Mouse (Mus musculus) stomach, embryonic 14.5 days (tissue): ENCODE results near the gene Rsph4a. TPM values are rescaled to one million over a fixed set of nuclear protein-coding genes. Genes with fewer than 3 reads are reported as not detected.
"Not testable (repeated sequence)": the region's sequence is repeated elsewhere in the genome, so short reads cannot be mapped to it uniquely, and the experiment has no call there.

Experiments
- ATAC-seq: fragments of 200-750 bp; cut with Nextera tagmentation; 2 replicates; pipeline ENCODE4 v1.8.0; 2017; ENCODE audit warnings: low read depth, moderate TSS enrichment; ENCODE audit not compliant: insufficient number of reproducible peaks, insufficient read depth, low FRiP score
- H3K27ac ChIP-seq: fragments of 300-500 bp; sonication (generic); 2 replicates; pipeline ENCODE4 v1.5.1; 2014; ENCODE audit warnings: mild to moderate bottlenecking, low read length, moderate library complexity, mixed read lengths
- H3K27me3 ChIP-seq: fragments of 300-500 bp; sonication (generic); 2 replicates; pipeline ENCODE4 v1.6.1; 2014; ENCODE audit warnings: low read length, control low read depth, mixed read lengths; ENCODE audit not compliant: control insufficient read depth, insufficient read depth
- H3K36me3 ChIP-seq: fragments of 300-500 bp; sonication (generic); 2 replicates; pipeline ENCODE4 v1.6.1; 2014; ENCODE audit warnings: mild to moderate bottlenecking, control low read depth, low read length, moderate library complexity, mixed read lengths; ENCODE audit not compliant: control insufficient read depth, insufficient read depth
- H3K4me1 ChIP-seq: fragments of 300-500 bp; sonication (generic); 2 replicates; pipeline ENCODE4 v1.6.1; 2014; ENCODE audit warnings: low read length, control low read depth, mixed read lengths; ENCODE audit not compliant: control insufficient read depth, insufficient read depth
- H3K4me2 ChIP-seq: fragments of 300-500 bp; sonication (generic); replicated peaks from 2 replicates; pipeline ENCODE4 v1.6.1; 2014; ENCODE audit warnings: low read depth, low read length, control low read depth
- H3K4me3 ChIP-seq: fragments of 300-500 bp; sonication (generic); 2 replicates; pipeline ENCODE4 v1.5.1; 2014; ENCODE audit warnings: low read depth, low read length, control low read depth
- H3K9ac ChIP-seq: fragments of 300-500 bp; sonication (generic); replicated peaks from 2 replicates; pipeline ENCODE4 v1.6.1; 2014; ENCODE audit warnings: low read depth, mild to moderate bottlenecking, control low read depth, low read length, moderate library complexity, mixed read lengths
- H3K9me3 ChIP-seq: fragments of 300-500 bp; sonication (generic); 2 replicates; pipeline ENCODE4 v1.6.1; 2016; ENCODE audit warnings: low read depth, low read length, control low read depth; ENCODE audit not compliant: control insufficient read depth
- WGBS: fragments of 180-500 bp; shearing (Covaris S2); extraction: QIAGEN DNeasy Blood & Tissue Kit; methylation state at CpG from one replicate; pipeline ENCODE4 v1.1.7; 2014; 5-methylcytosine and 5-hydroxymethylcytosine counted together
- polyA plus RNA-seq: library from polyadenylated mRNA; unstranded; fragments of >200 nt; fragmentation: Nextera tagmentation; extraction: Ambion mirVana; gene quantifications from 2 replicates; pipeline ENCODE4 v1.2.1, GENCODE M21; 2014

Gene Rsph4a
- polyA plus RNA-seq, result 0.14 TPM in 1 of 2 replicates, not detected in the other

DNA sequence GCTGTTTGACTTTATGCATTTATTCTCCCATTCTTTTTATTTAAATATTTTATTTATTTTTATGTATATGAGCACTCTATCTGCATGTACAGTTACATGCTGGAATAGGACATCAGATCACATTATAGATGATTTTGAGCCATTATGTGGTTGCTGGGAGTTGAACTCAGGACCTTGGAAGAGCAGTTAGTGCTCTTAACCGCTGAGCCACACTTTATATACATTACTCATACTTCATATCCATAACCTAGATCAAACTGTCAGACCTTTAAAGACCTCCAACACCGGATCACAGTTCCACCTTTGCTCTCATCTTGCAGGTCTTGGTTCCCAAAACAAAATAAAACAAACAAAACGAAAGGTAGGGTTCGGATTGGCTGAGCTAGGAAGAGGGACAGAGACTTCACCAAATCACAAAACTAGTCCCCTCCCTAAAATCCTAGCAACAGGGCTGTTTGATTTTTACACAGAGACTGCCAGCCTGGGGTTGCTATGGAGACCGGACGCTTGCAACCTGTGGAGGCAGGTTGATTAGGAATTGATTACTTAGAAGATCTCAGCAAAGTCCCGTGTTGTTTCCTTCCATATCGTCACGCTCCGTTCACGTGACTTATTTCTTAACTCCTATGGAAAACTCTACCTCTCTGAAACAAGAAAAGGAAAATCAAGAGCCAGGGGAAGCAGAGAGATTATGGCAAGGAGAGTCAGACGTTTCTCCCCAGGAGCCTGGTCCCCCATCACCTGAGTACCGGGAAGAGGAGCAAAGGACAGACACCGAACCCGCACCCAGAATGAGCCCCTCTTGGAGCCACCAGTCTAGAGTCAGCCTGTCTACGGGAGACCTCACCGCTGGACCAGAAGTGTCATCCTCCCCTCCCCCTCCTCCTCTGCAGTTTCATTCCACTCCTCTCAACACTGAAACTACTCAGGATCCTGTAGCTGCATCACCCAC lies at the start of gene Rsph4a:
TSS of gene Rsph4a (plus strand) at position 582 of the 952 bp plus-strand sequence.
- Histone ChIP-seq H3K27me3 (no peaks in the 10 kb centered on the region), H3K4me1 (no peaks in the 10 kb centered on the region), H3K9ac (no peak within 1 kb of the TSS), H3K4me3 (peak within 1 kb of the TSS; percentile 32), H3K4me2 (peak within 1 kb of the TSS; percentile 66), H3K9me3 (no peaks in the 10 kb centered on the region), H3K36me3 (no peaks in the 10 kb centered on the region), H3K27ac (no peak within 1 kb of the TSS)
- WGBS, result 6% methylated on average over 17 of the region's 17 CpGs
- peak; percentile 97 for ATAC-seq

DNA sequence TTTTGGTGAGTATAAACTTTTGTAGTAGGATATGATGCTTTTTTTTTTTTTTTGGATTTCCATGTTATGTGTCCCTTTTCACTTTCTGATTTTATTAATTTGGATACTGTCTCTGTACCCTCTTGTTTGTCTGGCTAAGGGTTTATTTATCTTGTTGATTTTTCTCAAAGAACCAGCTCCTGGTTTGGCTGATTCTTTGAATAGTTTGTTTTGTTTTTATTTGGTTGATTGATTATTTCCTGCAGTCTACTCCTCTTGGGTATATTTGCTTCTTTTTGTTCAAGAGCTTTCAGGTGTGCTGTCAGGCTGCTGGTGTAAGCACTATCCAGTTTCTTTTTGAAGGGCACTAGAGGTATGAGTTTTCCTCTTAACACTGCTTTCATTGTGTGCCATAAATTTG lies 47.5 kb upstream of the Rsph4a start, which contains the start of gene Sult3a1:
TSS of gene Sult3a1 (plus strand) at position 301 of the 400 bp plus-strand sequence.
- Histone ChIP-seq H3K9me3 (no peaks in the 10 kb centered on the region), H3K27ac (no peak within 1 kb of the TSS), H3K9ac (no peak within 1 kb of the TSS), H3K4me3 (no peak within 1 kb of the TSS), H3K27me3 (no peaks in the 10 kb centered on the region), H3K4me1 (no peaks in the 10 kb centered on the region), H3K4me2 (no peak within 1 kb of the TSS), H3K36me3 (no peaks in the 10 kb centered on the region)
- no peak for ATAC-seq

DNA sequence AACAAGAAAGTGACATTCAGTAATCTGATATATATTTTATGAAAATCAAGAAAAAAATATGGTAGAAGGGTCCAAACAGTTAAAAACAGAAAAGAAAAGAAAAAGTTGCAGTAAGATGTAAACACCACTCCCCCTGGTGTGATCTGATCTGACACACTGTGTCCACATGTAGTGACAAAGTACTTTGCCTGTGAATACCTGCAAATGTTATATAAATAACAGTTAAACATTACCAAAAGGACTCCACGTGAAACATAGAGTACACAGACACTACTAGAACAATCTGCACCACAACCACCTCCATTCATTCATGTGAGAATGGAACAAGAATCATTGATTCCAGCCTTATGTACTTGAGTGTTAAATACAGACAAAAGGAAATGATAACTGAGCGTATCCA lies 38.9 kb upstream of the Rsph4a start:
- Histone ChIP-seq H3K4me1 (no peaks in the 10 kb centered on the region), H3K4me3 (no peak overlapping the region), H3K27ac (no peak overlapping the region), H3K9me3 (no peaks in the 10 kb centered on the region), H3K9ac (no peak overlapping the region), H3K4me2 (no peak overlapping the region), H3K27me3 (no peaks in the 10 kb centered on the region), H3K36me3 (no peaks in the 10 kb centered on the region)
- WGBS, result 46% methylated on average over 2 of the region's 2 CpGs
- no peak for ATAC-seq

DNA sequence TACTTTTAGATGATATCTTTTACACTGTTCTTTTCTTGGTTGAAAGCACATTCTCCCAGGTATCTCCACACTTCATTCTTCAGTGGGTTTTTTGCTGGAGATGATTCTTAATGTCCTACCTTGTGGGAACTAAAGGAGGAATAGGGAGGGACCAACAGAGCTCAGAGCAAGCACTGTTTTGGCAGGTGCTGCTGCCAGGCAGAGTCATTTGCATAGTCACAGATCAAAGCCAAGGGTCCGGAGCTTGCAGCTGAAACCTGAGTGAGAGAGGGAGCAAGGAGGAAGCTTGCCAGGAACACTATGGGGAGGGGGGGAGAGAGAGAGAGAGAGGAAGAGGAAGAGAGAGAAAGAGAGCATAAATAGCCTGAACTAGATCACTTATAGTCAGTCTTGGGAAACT lies 34.5 kb upstream of the Rsph4a start:
- no peaks in the 10 kb centered on the region for H3K27me3 ChIP-seq
- H3K4me1 ChIP-seq, result no peaks in the 10 kb centered on the region
- H3K27ac ChIP-seq, result no peak overlapping the region
- no peak for ATAC-seq
- H3K36me3 ChIP-seq, result no peaks in the 10 kb centered on the region
- H3K9me3 ChIP-seq, result no peaks in the 10 kb centered on the region
- no peak overlapping the region for H3K4me3 ChIP-seq
- 14% methylated on average over 1 of the region's 1 CpGs for WGBS
- no peak overlapping the region for H3K9ac ChIP-seq
- no peak overlapping the region for H3K4me2 ChIP-seq

DNA sequence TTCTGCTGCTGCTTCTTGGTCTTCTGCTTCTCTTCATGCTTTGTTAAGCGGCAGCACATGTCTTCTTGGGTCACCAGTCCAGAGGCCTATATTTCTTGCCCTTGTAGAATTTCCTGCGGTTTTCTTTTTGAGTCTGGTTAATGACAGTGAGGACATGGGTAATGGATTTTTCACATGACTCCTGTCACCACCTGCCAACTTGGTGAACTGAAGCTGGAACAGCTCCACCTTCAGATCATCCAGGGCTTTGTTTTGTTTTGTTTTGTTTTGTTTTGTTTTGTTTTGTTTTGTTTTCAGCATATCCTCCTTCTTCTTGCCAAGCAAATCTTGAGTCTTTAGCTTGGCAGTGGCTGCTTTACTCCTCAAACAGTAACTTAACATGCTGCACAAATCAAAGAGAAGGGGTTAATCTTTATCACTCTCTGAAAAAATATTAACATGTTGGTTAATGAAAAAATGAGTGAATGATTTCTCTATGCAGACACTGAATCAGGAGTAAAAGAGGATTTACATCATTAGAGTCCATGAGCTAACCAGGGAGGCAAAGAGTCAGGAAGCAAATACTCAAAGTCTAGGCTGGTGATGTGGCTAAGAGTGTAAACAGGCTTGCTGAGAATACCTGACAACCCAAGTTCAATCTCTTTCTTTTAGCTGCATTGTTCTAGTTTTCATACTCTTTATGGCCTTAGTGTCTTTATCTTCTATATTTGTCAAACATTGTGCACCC lies 32.1 kb upstream of the Rsph4a start:
- 91% methylated on average over 2 of the region's 2 CpGs for WGBS
- no peak overlapping the region for H3K27ac ChIP-seq
- H3K36me3 ChIP-seq, result no peaks in the 10 kb centered on the region
- no peak overlapping the region for H3K4me2 ChIP-seq
- no peak overlapping the region for H3K4me3 ChIP-seq
- no peaks in the 10 kb centered on the region for H3K4me1 ChIP-seq
- H3K27me3 ChIP-seq, result no peaks in the 10 kb centered on the region
- no peak for ATAC-seq
- H3K9me3 ChIP-seq, result no peaks in the 10 kb centered on the region
- H3K9ac ChIP-seq, result no peak overlapping the region

DNA sequence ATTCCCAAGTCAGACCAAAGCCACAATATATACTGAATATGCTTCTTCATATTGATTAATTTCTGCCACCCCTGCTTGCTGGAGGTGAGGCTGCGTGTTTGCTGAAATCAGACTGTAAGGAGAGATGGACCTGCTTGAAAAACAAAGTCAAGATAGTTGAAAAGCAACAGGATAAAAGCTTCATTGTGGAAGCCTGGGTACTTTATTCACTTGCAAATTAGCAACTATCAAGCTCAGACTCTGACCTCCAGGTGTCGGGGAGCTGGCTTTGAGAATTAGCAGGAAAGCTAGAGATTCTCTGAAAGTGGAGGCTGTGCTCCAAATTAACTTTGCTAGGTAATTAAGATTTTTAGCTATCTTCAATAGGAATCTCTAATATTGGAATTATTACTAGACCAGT lies 22.5 kb upstream of the Rsph4a start:
- H3K27ac ChIP-seq, ATAC-seq: not testable (repeated sequence)
- 85% methylated on average over 2 of the region's 2 CpGs for WGBS

DNA sequence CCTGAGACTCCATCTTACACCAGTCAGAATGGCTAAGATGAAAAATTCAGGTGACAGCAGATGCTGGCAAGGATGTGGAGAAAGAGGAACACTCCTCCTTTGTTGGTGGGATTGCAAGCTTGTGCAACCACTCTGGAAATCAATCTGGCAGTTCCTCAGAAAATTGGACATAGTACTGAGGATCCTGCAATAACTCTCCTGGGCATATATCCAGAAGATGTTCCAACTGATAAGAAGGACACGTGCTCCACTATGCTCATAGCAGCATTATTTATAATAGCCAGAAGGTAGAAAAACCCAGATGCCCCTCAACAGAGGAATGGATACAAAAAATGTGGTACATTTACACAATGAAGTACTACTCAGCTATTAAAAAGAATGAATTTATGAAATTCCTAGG lies 3.4 kb upstream of the Rsph4a start:
- not testable (repeated sequence) for H3K9me3 ChIP-seq, H3K4me1 ChIP-seq, ATAC-seq, H3K36me3 ChIP-seq, H3K27me3 ChIP-seq, H3K4me2 ChIP-seq, H3K27ac ChIP-seq, H3K9ac ChIP-seq, H3K4me3 ChIP-seq
- WGBS, result 86% methylated on average over 1 of the region's 1 CpGs

More for the DNA sequence above, 22.5 kb upstream of the Rsph4a start:
- H3K4me1 ChIP-seq, H3K36me3 ChIP-seq, H3K9ac ChIP-seq, H3K9me3 ChIP-seq, H3K27me3 ChIP-seq, H3K4me2 ChIP-seq, H3K4me3 ChIP-seq: not testable (repeated sequence)

DNA sequence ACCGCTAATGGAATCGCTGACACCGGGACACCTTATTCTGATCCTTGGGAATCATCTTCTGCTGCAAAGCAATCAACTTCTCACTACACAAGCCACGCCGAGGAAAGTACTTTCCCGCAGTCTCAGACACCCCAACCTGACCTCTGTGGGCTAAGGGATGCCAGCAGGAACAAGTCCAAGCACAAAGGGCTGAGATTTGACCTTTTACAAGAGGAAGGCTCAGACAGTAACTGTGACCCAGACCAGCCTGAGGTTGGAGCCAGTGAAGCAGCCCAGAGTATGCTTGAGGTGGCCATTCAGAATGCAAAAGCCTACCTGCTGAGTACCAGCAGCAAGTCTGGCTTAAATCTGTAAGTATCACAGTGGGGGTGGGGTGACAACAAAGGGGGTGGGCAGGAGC lies 578 bp downstream of the Rsph4a start:
- H3K9ac ChIP-seq, result no peak overlapping the region
- WGBS, result 6% methylated on average over 6 of the region's 6 CpGs
- no peaks in the 10 kb centered on the region for H3K4me1 ChIP-seq
- peak overlapping the region; percentile 32 for H3K4me3 ChIP-seq
- ATAC-seq, result no peak
- H3K4me2 ChIP-seq, result peak overlapping the region; percentile 66
- no peaks in the 10 kb centered on the region for H3K9me3 ChIP-seq
- H3K27ac ChIP-seq, result no peak overlapping the region
- H3K27me3 ChIP-seq, result no peaks in the 10 kb centered on the region
- H3K36me3 ChIP-seq, result no peaks in the 10 kb centered on the region
